ENCODE assay signal across 25 mouse cellular contexts in genomic region chr15:102112827-102113226, GRCm38 (mm10). TPM values are rescaled to one million over a fixed set of nuclear protein-coding genes. Genes with fewer than 3 reads are reported as not detected.
DNase-seq lines count a peak whose midpoint lies in the region; ATAC-seq and TF ChIP-seq lines count a peak whose summit lies in the region.
"Had no signal": no experiment of that assay in that cellular context is flagged by ENCODE, and none has a peak within 500 bp of the region (broad histone marks: within the 10 kb centered on the region; RNA-seq: fewer than 3 reads in every experiment).

No protein-coding gene starts in this region.

- no peak for TF ChIP-seq EP300 in heart, adult 2 months (IDR thresholded peaks at IDR 0.05; ENCODE audit: insufficient read depth, low read depth, low read length)

- peak overlapping the region; percentile 20; the same call in 1 of the 2 replicates for H3K27ac ChIP-seq in gastrocnemius, adult 2 months
- 0 out of 2 replicates have a peak overlapping the region, but pooled peaks have one; percentile 38 for H3K27ac ChIP-seq in heart, embryonic 10.5 days
- no peak overlapping the region for H3K27ac ChIP-seq in heart, adult 2 months
- no peak overlapping the region for H3K27ac ChIP-seq in hindbrain, embryonic 12.5 days
- H3K27ac ChIP-seq: embryonic facial prominence, embryonic 13.5 days; embryonic facial prominence, embryonic 15.5 days; forebrain, embryonic 10.5 days; forebrain, embryonic 12.5 days had no signal

- no peak for TF ChIP-seq CTCF in gastrocnemius, adult 2 months (IDR thresholded peaks at IDR 0.05)
- no peak for TF ChIP-seq CTCF in heart, adult 2 months (IDR thresholded peaks at IDR 0.05)

- H3K36me3 ChIP-seq in heart, embryonic 10.5 days, result peaks cover 94% of the 10 kb centered on the region
- H3K36me3 ChIP-seq in heart, adult 2 months (ENCODE audit: control insufficient read depth, insufficient read depth, low read length), result peaks cover 43% of the 10 kb centered on the region
- H3K36me3 ChIP-seq in myocyte (ENCODE audit: control insufficient read depth, insufficient read depth), result peaks cover 78% of the 10 kb centered on the region
- peaks cover 27% of the 10 kb centered on the region for H3K36me3 ChIP-seq in hindbrain, embryonic 12.5 days

- 74% methylated on average over 8 of the region's 8 CpGs for WGBS in heart, embryonic 10.5 days
- WGBS in heart, adult 2 months, result 60% methylated on average over 8 of the region's 8 CpGs
- 83% methylated on average over 8 of the region's 8 CpGs for WGBS in hindbrain, embryonic 12.5 days

- H3K27me3 ChIP-seq in heart, embryonic 10.5 days (ENCODE audit: insufficient read depth, poor library complexity, severe bottlenecking), result no peaks in the 10 kb centered on the region
- no peaks in the 10 kb centered on the region for H3K27me3 ChIP-seq in heart, adult 2 months (ENCODE audit: control insufficient read depth, insufficient read depth, low read length)
- no peaks in the 10 kb centered on the region for H3K27me3 ChIP-seq in myocyte (ENCODE audit: control insufficient read depth, insufficient read depth, insufficient read length)
- peaks cover 1% of the 10 kb centered on the region for H3K27me3 ChIP-seq in hindbrain, embryonic 12.5 days
- H3K27me3 ChIP-seq: embryonic facial prominence, embryonic 13.5 days; embryonic facial prominence, embryonic 15.5 days had no signal

- H3K4me2 ChIP-seq in myocyte (ENCODE audit: low read depth), result no peak overlapping the region
- no peak overlapping the region for H3K4me2 ChIP-seq in hindbrain, embryonic 12.5 days (replicated peaks)
- H3K4me2 ChIP-seq: embryonic facial prominence, embryonic 13.5 days; embryonic facial prominence, embryonic 15.5 days; forebrain, embryonic 12.5 days had no signal

- intact Hi-C loops in gastrocnemius, adult 2 months (cut with DNase I), result loop anchor here (5.0 to 10.0 kb wide), 2 partner anchors 34 to 112 kb away; no protein-coding TSS in a partner anchor
- intact Hi-C loops in gastrocnemius, postnatal 36 days (cut with DNase I), result no loop called here
- intact Hi-C loops in heart, adult 2 months (cut with DNase I), result loop anchor here (10.0 kb wide), 1 partner anchor 112 kb away; no protein-coding TSS in a partner anchor

- H3ac ChIP-seq in myocyte (ENCODE audit: control insufficient read depth, insufficient read length), result no peak overlapping the region

- no peak overlapping the region for H3K4me3 ChIP-seq in gastrocnemius, adult 2 months
- no peak overlapping the region for H3K4me3 ChIP-seq in heart, embryonic 10.5 days
- no peak overlapping the region for H3K4me3 ChIP-seq in heart, adult 2 months
- H3K4me3 ChIP-seq in myocyte, result no peak overlapping the region
- H3K4me3 ChIP-seq in hindbrain, embryonic 12.5 days, result no peak overlapping the region
- H3K4me3 ChIP-seq: embryonic facial prominence, embryonic 13.5 days; embryonic facial prominence, embryonic 15.5 days; erythroblast, embryonic 14.5 days; forebrain, embryonic 10.5 days; forebrain, embryonic 12.5 days had no signal

- H3K9ac ChIP-seq in heart, adult 2 months (ENCODE audit: low read depth, low read length), result no peak overlapping the region
- no peak overlapping the region for H3K9ac ChIP-seq in hindbrain, embryonic 12.5 days
- H3K9ac ChIP-seq: embryonic facial prominence, embryonic 13.5 days; embryonic facial prominence, embryonic 15.5 days; forebrain, embryonic 12.5 days had no signal

- H3K4me1 ChIP-seq in heart, embryonic 10.5 days, result peaks cover 40% of the 10 kb centered on the region
- H3K4me1 ChIP-seq in heart, adult 2 months (ENCODE audit: control insufficient read depth, insufficient read depth, low read length), result peaks cover 22% of the 10 kb centered on the region
- H3K4me1 ChIP-seq in hindbrain, embryonic 12.5 days, result 0 out of 2 replicates have a peak, but pooled peaks cover 5% of the 10 kb centered on the region

- TF ChIP-seq POLR2A in heart, adult 2 months (IDR thresholded peaks at IDR 0.05; ENCODE audit: insufficient read depth, low read depth, low read length), result no peak
- no peak for TF ChIP-seq POLR2A in myocyte (IDR thresholded peaks at IDR 0.05; ENCODE audit: insufficient read length, low read depth)

- H3K9me3 ChIP-seq in heart, embryonic 10.5 days, result no peaks in the 10 kb centered on the region
- H3K9me3 ChIP-seq in hindbrain, embryonic 12.5 days (replicated peaks), result no peaks in the 10 kb centered on the region
- H3K9me3 ChIP-seq: embryonic facial prominence, embryonic 13.5 days; embryonic facial prominence, embryonic 15.5 days; forebrain, embryonic 10.5 days; forebrain, embryonic 12.5 days; G1E had no signal

- ATAC-seq in hindbrain, embryonic 12.5 days (ENCODE audit: low FRiP score), result no peak
- ATAC-seq: CD4-positive, CD25-positive, alpha-beta regulatory T cell, adult 4 months; forebrain, embryonic 14.5 days had no signal

- peak; percentile 31 for DNase-seq in gastrocnemius, adult 2 months
- DNase-seq in gastrocnemius, postnatal 36 days, result no peak
- no peak for DNase-seq in heart, embryonic 10.5 days (ENCODE audit: low spot score)
- DNase-seq in heart, adult 2 months, result no peak
- DNase-seq in MN1 (ENCODE audit: low spot score), result peak; percentile 45
- DNase-seq: adrenal gland, adult 2 months; adrenal gland, postnatal 10 days; adrenal gland, postnatal 25 days; B cell, adult 2 months; cerebellum, adult 11 months; cerebellum, adult 18-20 months; cerebellum, adult 8-10 months; embryo, embryonic 11 days had no signal

- no peaks in the 10 kb centered on the region for H3K79me2 ChIP-seq in heart, adult 2 months (replicated peaks; ENCODE audit: control insufficient read depth, insufficient read depth, low read length)
- peaks cover 6% of the 10 kb centered on the region for H3K79me2 ChIP-seq in myocyte (ENCODE audit: control insufficient read depth, insufficient read depth)

TF ChIP-seq in myocyte, 11 proteins besides CTCF, POLR2A, EP300 and RAD21:
- TF ChIP-seq POLR2AphosphoS2 (IDR thresholded peaks at IDR 0.05; ENCODE audit: insufficient read length, low read depth), result peak; percentile 45
- TF ChIP-seq TCF12 (IDR thresholded peaks at IDR 0.05; ENCODE audit: insufficient read depth, poor library complexity, severe bottlenecking), result no peak

RNA-seq across cellular contexts. Expression of gene Tns2, which starts 12.6 kb away (rescaled TPM):
- 10 to 100 TPM; 39.1 to 44.1 TPM for total RNA-seq in gastrocnemius, adult 2 months (2021)
- total RNA-seq in gastrocnemius, postnatal 36 days (2021), result 10 to 100 TPM; 34.7 to 36.0 TPM
- polyA plus RNA-seq in heart, embryonic 10.5 days (2016; fragmentation: Nextera tagmentation; extraction: Ambion mirVana), result 19.8 and 19.9 TPM in 2 replicates
- 100 to 1,000 TPM; 114 to 130 TPM for total RNA-seq in heart, adult 2 months (2021)
- 157 and 184 TPM in 2 replicates for polyA plus RNA-seq in heart, adult 2 months (2012; rRNA removed)
- polyA plus RNA-seq in myocyte (2012; fragmentation: generic; extraction: Trizol), result 128 TPM
- 21.8 and 22.7 TPM in 2 replicates for polyA plus RNA-seq in hindbrain, embryonic 12.5 days (2016; fragmentation: Nextera tagmentation; extraction: Ambion mirVana)
- total RNA-seq: common myeloid progenitor, adult 5-6 weeks had no signal

RNA-seq across cellular contexts. Expression of gene Spryd3, which starts 23.2 kb away (rescaled TPM):
- 1 to 10 TPM; 4.4 to 5.8 TPM for total RNA-seq in gastrocnemius, adult 2 months (2021)
- 1 to 10 TPM; 6.0 to 6.2 TPM for total RNA-seq in gastrocnemius, postnatal 36 days (2021)
- polyA plus RNA-seq in heart, embryonic 10.5 days (2016; fragmentation: Nextera tagmentation; extraction: Ambion mirVana), result 19.0 and 19.4 TPM in 2 replicates
- 10 to 100 TPM; 13.4 to 14.2 TPM for total RNA-seq in heart, adult 2 months (2021)
- 23.1 and 24.2 TPM in 2 replicates for polyA plus RNA-seq in heart, adult 2 months (2012; rRNA removed)
- polyA plus RNA-seq in myocyte (2012; fragmentation: generic; extraction: Trizol), result 51.0 TPM
- 28.1 and 29.2 TPM in 2 replicates for polyA plus RNA-seq in hindbrain, embryonic 12.5 days (2016; fragmentation: Nextera tagmentation; extraction: Ambion mirVana)

RNA-seq across cellular contexts. Expression of gene Igfbp6, which starts 31.3 kb away (rescaled TPM):
- total RNA-seq in gastrocnemius, adult 2 months (2021), result 10 to 100 TPM; 34.3 to 87.7 TPM
- 10 to 100 TPM; 42.6 TPM for total RNA-seq in gastrocnemius, postnatal 36 days (2021)
- polyA plus RNA-seq in heart, embryonic 10.5 days (2016; fragmentation: Nextera tagmentation; extraction: Ambion mirVana), result 0.64 and 0.67 TPM in 2 replicates
- 10 to 100 TPM; 28.9 to 31.7 TPM for total RNA-seq in heart, adult 2 months (2021)
- 47.6 and 56.1 TPM in 2 replicates for polyA plus RNA-seq in heart, adult 2 months (2012; rRNA removed)
- 182 TPM for polyA plus RNA-seq in myocyte (2012; fragmentation: generic; extraction: Trizol)
- polyA plus RNA-seq in hindbrain, embryonic 12.5 days (2016; fragmentation: Nextera tagmentation; extraction: Ambion mirVana), result 0.42 TPM in 1 of 2 replicates, not detected in the other
- total RNA-seq: common myeloid progenitor, adult 5-6 weeks had no signal
- polyA plus RNA-seq: embryonic facial prominence, embryonic 11.5 days had no signal

RNA-seq across cellular contexts. Expression of gene Soat2, which starts 37.5 kb away (rescaled TPM):
- under 1 TPM in 1 of 2 experiments, not detected in 1; 0.14 TPM for total RNA-seq in gastrocnemius, adult 2 months (2021)
- total RNA-seq in gastrocnemius, postnatal 36 days (2021), result under 1 TPM in 1 of 2 experiments, not detected in 1; 0.15 TPM
- 2.0 and 7.9 TPM in 2 replicates for polyA plus RNA-seq in heart, embryonic 10.5 days (2016; fragmentation: Nextera tagmentation; extraction: Ambion mirVana)
- under 1 TPM in 1 of 2 experiments, not detected in 1; 0.09 TPM for total RNA-seq in heart, adult 2 months (2021)
- 0.12 and 0.16 TPM in 2 replicates for polyA plus RNA-seq in heart, adult 2 months (2012; rRNA removed)
- polyA plus RNA-seq in myocyte (2012; fragmentation: generic; extraction: Trizol), result 0.43 TPM
- polyA plus RNA-seq in hindbrain, embryonic 12.5 days (2016; fragmentation: Nextera tagmentation; extraction: Ambion mirVana), result 0.09 TPM in 1 of 2 replicates, not detected in the other
- polyA plus RNA-seq: embryonic facial prominence, embryonic 11.5 days; embryonic facial prominence, embryonic 13.5 days; forebrain, embryonic 14.5 days had no signal

RNA-seq across cellular contexts. Expression of gene Eif4b, which starts 39.3 kb away (rescaled TPM):
- total RNA-seq in gastrocnemius, adult 2 months (2021), result 100 to 1,000 TPM; 187 to 246 TPM
- 100 to 1,000 TPM; 148 to 169 TPM for total RNA-seq in gastrocnemius, postnatal 36 days (2021)
- polyA plus RNA-seq in heart, embryonic 10.5 days (2016; fragmentation: Nextera tagmentation; extraction: Ambion mirVana), result 85.5 and 99.6 TPM in 2 replicates
- 100 to 1,000 TPM; 138 to 177 TPM for total RNA-seq in heart, adult 2 months (2021)
- polyA plus RNA-seq in heart, adult 2 months (2012; rRNA removed), result 50.7 and 87.9 TPM in 2 replicates
- polyA plus RNA-seq in myocyte (2012; fragmentation: generic; extraction: Trizol), result 266 TPM
- polyA plus RNA-seq in hindbrain, embryonic 12.5 days (2016; fragmentation: Nextera tagmentation; extraction: Ambion mirVana), result 94.0 and 97.1 TPM in 2 replicates

Comparison
In these comparisons a context has a peak if more than half of its experiments do, and no peak if none do; other contexts are left out.
1. DNase-seq: peak in gastrocnemius, adult 2 months (single experiment) and MN1 (single experiment); none in gastrocnemius, postnatal 36 days (0 of 2), heart, embryonic 10.5 days (single experiment) and heart, adult 2 months (0 of 2).
2. H3K27ac ChIP-seq: peak in gastrocnemius, adult 2 months (single experiment) and heart, embryonic 10.5 days (single experiment); none in heart, adult 2 months (single experiment) and hindbrain, embryonic 12.5 days (single experiment).
3. RNA of gene Igfbp6, which starts 31.3 kb away (polyA plus RNA-seq): 182 TPM in myocyte (single experiment) and 47.6 to 56.1 TPM in heart, adult 2 months; 0.64 to 0.67 TPM in heart, embryonic 10.5 days and 0.42 TPM in hindbrain, embryonic 12.5 days; every median in the first group is over 10 times any median in the second.